Mouse (Mus musculus): ENCODE measurements around the gene Ccr6. TPM values are rescaled to one million over a fixed set of nuclear protein-coding genes. Genes with fewer than 3 reads are reported as not detected.
"Not testable (repeated sequence)": the region's sequence is repeated elsewhere in the genome, so short reads cannot be mapped to it uniquely, and the experiment has no call there.

The Ccr6 gene
- polyA plus RNA-seq, 1 experiment from 2014 or later, result not detected

DNA sequence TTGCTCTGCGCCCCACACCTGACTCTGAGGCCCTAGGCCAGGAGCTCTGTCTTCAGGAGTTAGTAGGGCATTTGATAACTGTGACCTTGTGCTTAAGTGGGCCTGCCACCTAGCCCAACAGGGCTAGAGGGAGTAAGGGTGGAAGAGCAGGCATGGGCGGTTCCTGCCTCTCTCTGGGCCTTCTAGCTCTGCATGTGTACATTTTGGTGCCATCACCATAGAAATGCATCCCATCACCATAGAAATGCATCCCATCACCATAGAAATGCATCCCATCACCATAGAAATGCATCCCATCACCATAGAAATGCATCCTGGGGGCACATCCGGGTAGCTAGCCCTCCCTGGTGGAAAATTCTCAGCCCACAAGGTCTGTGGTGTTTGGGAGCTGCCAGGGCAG, 3.7 kb downstream of the Ccr6 start:
- Histone ChIP-seq H3K4me3 (no peak overlapping the region), H3K36me3 (replicated peaks) (no peaks in the 10 kb centered on the region), H3K27me3 (replicated peaks; ENCODE audit: low read depth, poor library complexity, severe bottlenecking) (no peaks in the 10 kb centered on the region; the same call in 1 of the 2 replicates), H3K9me3 (no peaks in the 10 kb centered on the region), H3K27ac (replicated peaks) (no peak overlapping the region), H3K4me1 (no peaks in the 10 kb centered on the region)
- 75% methylated on average over 3 of the region's 3 CpGs for WGBS
- DNase-seq (ENCODE audit: low spot score), result no peak

DNA sequence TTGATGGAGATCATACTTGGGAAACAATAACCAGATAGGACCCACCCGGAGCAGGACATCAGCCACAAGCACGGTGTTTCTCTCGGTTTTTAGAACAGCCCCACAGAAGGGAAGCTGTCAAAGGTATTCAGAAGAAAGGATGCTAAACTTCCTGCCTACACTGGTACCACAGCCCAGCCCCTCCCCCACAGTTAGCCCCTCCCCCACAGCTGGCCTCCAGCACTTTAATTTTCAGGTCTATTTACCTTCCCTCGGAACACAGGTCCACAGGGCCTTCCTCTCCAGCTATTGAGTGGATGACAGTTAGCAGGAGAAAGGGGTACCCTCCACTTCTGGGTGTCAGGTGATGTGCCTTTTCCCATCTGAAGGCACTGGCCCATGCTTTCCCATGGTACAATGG, 4.7 kb downstream of the Ccr6 start:
- no peaks in the 10 kb centered on the region; the same call in 1 of the 2 replicates for H3K27me3 ChIP-seq (replicated peaks; ENCODE audit: low read depth, poor library complexity, severe bottlenecking)
- H3K27ac ChIP-seq (replicated peaks), result no peak overlapping the region
- WGBS, result 64% methylated on average over 4 of the region's 4 CpGs
- no peaks in the 10 kb centered on the region for H3K36me3 ChIP-seq (replicated peaks)
- H3K9me3 ChIP-seq, result no peaks in the 10 kb centered on the region
- H3K4me3 ChIP-seq, result no peak overlapping the region
- no peak for DNase-seq (ENCODE audit: low spot score)
- H3K4me1 ChIP-seq, result no peaks in the 10 kb centered on the region

DNA sequence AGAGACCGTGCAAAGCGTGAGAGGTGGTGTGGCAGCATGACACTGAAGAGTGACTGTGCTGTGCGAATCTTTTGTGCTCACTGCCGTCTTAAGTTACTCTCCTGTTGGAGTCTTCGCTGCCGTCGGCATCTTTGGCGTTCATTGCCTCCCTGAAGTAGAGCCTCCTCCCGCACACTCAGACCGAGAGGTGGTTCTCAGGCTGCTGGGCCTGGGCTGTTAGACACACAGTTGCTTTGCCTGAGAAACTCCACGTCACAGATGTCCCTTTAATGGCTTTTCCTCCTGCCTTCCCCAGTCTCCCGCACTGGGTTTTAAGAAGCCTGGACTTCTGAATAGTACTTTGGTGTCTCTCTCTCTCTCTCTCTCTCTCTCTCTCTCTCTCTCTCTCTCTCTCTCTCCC, 5.8 kb downstream of the Ccr6 start:
- no peaks in the 10 kb centered on the region; the same call in 1 of the 2 replicates for H3K27me3 ChIP-seq (replicated peaks; ENCODE audit: low read depth, poor library complexity, severe bottlenecking)
- H3K4me1 ChIP-seq, result no peaks in the 10 kb centered on the region
- 75% methylated on average over 12 of the region's 12 CpGs for WGBS
- DNase-seq (ENCODE audit: low spot score), result no peak
- H3K36me3 ChIP-seq (replicated peaks), result no peaks in the 10 kb centered on the region
- no peaks in the 10 kb centered on the region for H3K9me3 ChIP-seq
- H3K27ac ChIP-seq (replicated peaks), result no peak overlapping the region
- no peak overlapping the region for H3K4me3 ChIP-seq

DNA sequence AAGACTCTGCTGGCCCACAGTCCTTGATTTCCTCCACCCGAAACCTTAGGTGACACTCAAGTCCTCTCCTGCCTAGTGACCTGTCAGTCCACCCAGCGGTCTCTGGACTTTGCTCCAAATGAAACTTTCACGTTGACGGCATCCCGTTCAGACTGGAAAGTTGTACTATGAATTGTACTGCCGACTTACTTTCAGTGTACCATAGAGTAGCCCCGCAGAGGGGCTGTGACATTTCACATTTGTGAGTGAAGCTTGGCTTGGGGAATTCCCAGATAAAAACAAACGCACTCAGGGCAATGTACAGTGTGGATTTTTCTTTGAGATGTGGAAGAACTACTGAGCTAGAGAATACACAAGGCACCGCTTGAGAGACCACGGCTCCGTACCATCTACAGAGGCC, 6.3 kb downstream of the Ccr6 start:
- no peak for DNase-seq (ENCODE audit: low spot score)
- no peaks in the 10 kb centered on the region for H3K4me1 ChIP-seq
- no peaks in the 10 kb centered on the region for H3K36me3 ChIP-seq (replicated peaks)
- no peak overlapping the region for H3K27ac ChIP-seq (replicated peaks)
- H3K9me3 ChIP-seq, result no peaks in the 10 kb centered on the region
- H3K27me3 ChIP-seq (replicated peaks; ENCODE audit: low read depth, poor library complexity, severe bottlenecking), result no peaks in the 10 kb centered on the region; the same call in 1 of the 2 replicates
- 91% methylated on average over 11 of the region's 11 CpGs for WGBS
- no peak overlapping the region for H3K4me3 ChIP-seq

DNA sequence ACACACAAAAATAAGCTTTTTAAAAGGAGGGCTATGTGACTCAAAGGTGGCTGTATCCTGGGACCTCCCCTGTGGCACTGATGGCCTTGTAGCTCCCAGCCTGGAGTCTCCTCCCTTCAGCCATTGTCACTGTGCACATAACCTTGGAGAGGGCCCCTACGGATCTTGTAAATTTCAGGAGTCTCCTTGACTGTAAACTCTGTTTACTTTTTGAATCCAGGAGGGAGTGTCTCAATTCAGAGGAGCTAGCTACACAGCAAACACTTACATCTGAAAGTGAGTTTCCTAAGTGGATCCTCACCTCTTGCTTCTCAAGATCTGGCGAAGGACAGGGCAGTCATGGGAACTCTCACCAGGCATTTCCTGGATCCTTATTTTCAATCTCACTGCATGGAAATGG, 8.3 kb downstream of the Ccr6 start:
- no peaks in the 10 kb centered on the region for H3K4me1 ChIP-seq
- no peaks in the 10 kb centered on the region for H3K9me3 ChIP-seq
- 79% methylated on average over 2 of the region's 2 CpGs for WGBS
- DNase-seq (ENCODE audit: low spot score), result no peak
- no peak overlapping the region for H3K27ac ChIP-seq (replicated peaks)
- peaks cover 3% of the 10 kb centered on the region; the same call in 1 of the 2 replicates for H3K27me3 ChIP-seq (replicated peaks; ENCODE audit: low read depth, poor library complexity, severe bottlenecking)
- no peaks in the 10 kb centered on the region for H3K36me3 ChIP-seq (replicated peaks)
- H3K4me3 ChIP-seq, result no peak overlapping the region

DNA sequence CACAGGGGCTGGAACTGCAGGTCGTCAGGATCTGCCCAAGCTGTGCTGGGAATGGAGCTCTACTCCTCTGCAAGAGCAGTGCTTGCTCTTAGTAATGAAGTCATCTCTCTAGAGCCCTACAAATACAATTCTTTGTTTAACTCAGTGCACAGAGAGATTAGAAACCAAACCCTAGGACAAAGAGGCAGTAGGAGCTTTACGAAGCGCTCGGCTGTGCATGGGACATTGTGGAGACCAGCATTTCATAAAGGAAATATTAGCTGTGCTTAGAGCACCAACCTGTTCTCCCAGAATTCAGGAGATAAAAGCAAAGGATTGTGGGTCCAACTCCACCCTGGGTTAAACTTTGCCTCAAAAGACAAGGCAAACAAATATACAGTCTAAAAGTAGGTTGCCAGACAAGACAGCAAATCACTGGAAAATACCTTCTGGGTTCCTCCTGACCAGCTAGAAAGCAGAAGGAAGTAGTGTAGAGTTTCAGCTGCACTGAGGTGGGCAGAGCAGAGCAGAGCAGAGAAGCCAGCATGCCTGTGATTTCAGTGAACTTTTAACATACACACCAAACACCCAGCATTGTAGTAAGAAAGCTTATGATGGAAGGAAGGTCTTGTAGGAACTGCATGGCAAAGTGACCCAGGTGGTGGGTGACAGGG, 10.4 kb downstream of the Ccr6 start:
- DNase-seq (ENCODE audit: low spot score), result no peak
- H3K4me1 ChIP-seq, result no peaks in the 10 kb centered on the region
- H3K27me3 ChIP-seq (replicated peaks; ENCODE audit: low read depth, poor library complexity, severe bottlenecking), result peaks cover 7% of the 10 kb centered on the region; the same call in 1 of the 2 replicates
- no peak overlapping the region for H3K27ac ChIP-seq (replicated peaks)
- H3K9me3 ChIP-seq, result no peaks in the 10 kb centered on the region
- 84% methylated on average over 4 of the region's 4 CpGs for WGBS
- H3K36me3 ChIP-seq (replicated peaks), result no peaks in the 10 kb centered on the region
- no peak overlapping the region for H3K4me3 ChIP-seq

DNA sequence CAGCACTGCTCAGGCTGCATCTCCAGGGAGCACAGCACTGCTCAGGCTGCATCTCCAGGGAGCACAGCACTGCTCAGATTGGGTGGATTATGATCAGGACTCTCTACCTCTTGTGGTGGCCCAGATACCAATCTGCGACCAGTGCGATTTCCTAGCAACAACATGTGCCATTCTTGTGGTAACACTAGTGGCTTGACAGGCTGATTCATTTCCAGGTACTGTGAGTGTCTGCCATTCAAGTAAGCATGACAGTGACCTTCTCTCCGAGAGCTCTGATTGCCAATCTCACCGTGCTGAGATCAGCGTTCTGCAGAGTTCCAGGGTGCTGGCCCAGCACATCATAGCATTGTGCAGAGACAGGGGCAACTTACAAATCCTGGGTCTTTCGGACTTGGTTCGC, 15.9 kb downstream of the Ccr6 start:
- Histone ChIP-seq H3K4me3 (no peak overlapping the region), H3K36me3 (replicated peaks) (no peaks in the 10 kb centered on the region)

GRCm38 (mm10) chr17:8254268-8254667, 18.4 kb downstream of the Ccr6 start:
- 0 out of 2 replicates have a peak, but pooled peaks cover 4% of the 10 kb centered on the region for H3K27me3 ChIP-seq (replicated peaks; ENCODE audit: low read depth, poor library complexity, severe bottlenecking)
- H3K4me3 ChIP-seq, result no peak overlapping the region
- no peaks in the 10 kb centered on the region for H3K36me3 ChIP-seq (replicated peaks)
- DNase-seq (ENCODE audit: low spot score), result no peak
- no peaks in the 10 kb centered on the region for H3K9me3 ChIP-seq
- H3K4me1 ChIP-seq, result 0 out of 2 replicates have a peak, but pooled peaks cover 3% of the 10 kb centered on the region
- H3K27ac ChIP-seq (replicated peaks), result no peak overlapping the region

More for the DNA sequence above, 15.9 kb downstream of the Ccr6 start:
- Histone ChIP-seq H3K27me3 (replicated peaks; ENCODE audit: low read depth, poor library complexity, severe bottlenecking) (0 out of 2 replicates have a peak, but pooled peaks cover 7% of the 10 kb centered on the region), H3K27ac (replicated peaks) (no peak overlapping the region), H3K9me3 (no peaks in the 10 kb centered on the region), H3K4me1 (0 out of 2 replicates have a peak, but pooled peaks cover 3% of the 10 kb centered on the region)
- 90% methylated on average over 7 of the region's 7 CpGs for WGBS
- DNase-seq (ENCODE audit: low spot score), result no peak

DNA sequence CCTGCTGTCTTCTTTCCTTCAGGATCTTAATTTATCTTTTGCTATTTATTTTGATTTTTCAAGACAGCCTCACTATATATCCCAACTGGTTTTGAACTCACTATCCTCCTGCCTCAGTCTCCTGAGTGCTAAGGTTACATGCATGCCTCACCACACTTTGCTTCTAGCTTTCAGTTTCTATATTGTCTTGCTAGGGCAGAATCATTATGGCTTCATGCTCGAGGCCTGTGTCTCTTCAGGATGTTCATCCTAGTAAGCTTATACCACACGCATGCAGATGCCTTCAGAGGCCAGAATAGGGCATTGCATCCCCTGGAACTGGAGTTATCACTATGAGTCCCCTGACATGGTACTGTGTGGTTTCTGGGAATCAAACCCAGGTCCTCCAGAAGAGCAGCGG, 19.1 kb downstream of the Ccr6 start:
- H3K27me3 ChIP-seq (replicated peaks; ENCODE audit: low read depth, poor library complexity, severe bottlenecking), result 0 out of 2 replicates have a peak, but pooled peaks cover 3% of the 10 kb centered on the region
- 0 out of 2 replicates have a peak, but pooled peaks cover 3% of the 10 kb centered on the region for H3K4me1 ChIP-seq
- 71% methylated on average over 3 of the region's 3 CpGs for WGBS

GRCm38 (mm10) chr17:8255583-8255982, 19.7 kb downstream of the Ccr6 start:
- 80% methylated on average over 6 of the region's 6 CpGs for WGBS
- no peak for DNase-seq (ENCODE audit: low spot score)
- Histone ChIP-seq H3K27ac (replicated peaks) (no peak overlapping the region), H3K36me3 (replicated peaks) (no peaks in the 10 kb centered on the region), H3K4me1 (0 out of 2 replicates have a peak, but pooled peaks cover 3% of the 10 kb centered on the region), H3K9me3 (no peaks in the 10 kb centered on the region), H3K4me3 (no peak overlapping the region), H3K27me3 (replicated peaks; ENCODE audit: low read depth, poor library complexity, severe bottlenecking) (no peaks in the 10 kb centered on the region)

More for the DNA sequence above, 19.1 kb downstream of the Ccr6 start:
- Histone ChIP-seq H3K9me3 (no peaks in the 10 kb centered on the region), H3K4me3 (no peak overlapping the region), H3K27ac (replicated peaks) (no peak overlapping the region), H3K36me3 (replicated peaks) (no peaks in the 10 kb centered on the region)
- no peak for DNase-seq (ENCODE audit: low spot score)

DNA sequence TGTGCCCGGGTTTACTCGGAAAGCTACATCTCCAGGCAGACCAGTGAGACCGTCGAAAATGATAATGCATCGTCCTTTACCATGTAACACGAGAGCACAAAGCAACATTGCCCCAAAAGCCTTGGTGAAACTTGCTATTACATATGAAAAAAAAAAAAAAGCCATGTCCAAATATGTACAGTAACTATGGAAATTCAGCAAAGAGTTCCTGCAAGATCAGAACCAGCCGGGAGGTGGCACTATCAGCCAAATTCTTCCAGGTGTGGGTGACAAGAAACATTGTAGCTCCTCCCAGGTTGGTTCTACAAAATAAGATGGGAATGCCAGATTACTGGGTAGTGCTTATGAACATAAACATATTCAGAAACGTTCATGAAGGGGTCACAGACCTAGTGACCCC, 21.1 kb downstream of the Ccr6 start:
- no peaks in the 10 kb centered on the region for H3K9me3 ChIP-seq
- H3K4me3 ChIP-seq, result no peak overlapping the region
- H3K27me3 ChIP-seq (replicated peaks; ENCODE audit: low read depth, poor library complexity, severe bottlenecking), result no peaks in the 10 kb centered on the region
- H3K4me1 ChIP-seq, result 0 out of 2 replicates have a peak, but pooled peaks cover 3% of the 10 kb centered on the region
- no peak overlapping the region for H3K27ac ChIP-seq (replicated peaks)
- DNase-seq (ENCODE audit: low spot score), result no peak
- 74% methylated on average over 8 of the region's 8 CpGs for WGBS
- no peaks in the 10 kb centered on the region for H3K36me3 ChIP-seq (replicated peaks)

DNA sequence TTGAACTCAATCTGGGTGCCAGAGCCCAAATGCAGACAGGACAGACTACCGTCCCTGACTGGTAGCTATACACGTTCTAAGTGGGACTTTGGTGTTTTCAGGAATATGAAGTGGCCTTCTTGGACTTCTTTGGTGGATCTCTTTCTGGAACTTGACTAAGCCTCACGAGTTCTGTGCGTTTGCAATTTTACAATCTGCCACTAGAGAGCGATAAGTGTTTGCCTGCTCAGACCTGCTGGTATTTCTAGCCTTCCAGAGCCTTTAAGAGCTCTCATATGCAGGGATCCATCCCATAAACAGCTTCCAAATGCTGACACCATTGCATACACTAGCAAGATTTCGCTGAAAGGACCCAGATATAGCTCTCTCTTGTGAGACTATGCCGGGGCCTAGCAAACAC, 28.8 kb downstream of the Ccr6 start:
- 19% methylated on average over 7 of the region's 7 CpGs for WGBS
- peak; percentile 43 for DNase-seq (ENCODE audit: low spot score)
- H3K27ac ChIP-seq (replicated peaks); H3K4me1 ChIP-seq; H3K36me3 ChIP-seq (replicated peaks); H3K27me3 ChIP-seq (replicated peaks; ENCODE audit: low read depth, poor library complexity, severe bottlenecking); H3K4me3 ChIP-seq; H3K9me3 ChIP-seq: not testable (repeated sequence)

DNA sequence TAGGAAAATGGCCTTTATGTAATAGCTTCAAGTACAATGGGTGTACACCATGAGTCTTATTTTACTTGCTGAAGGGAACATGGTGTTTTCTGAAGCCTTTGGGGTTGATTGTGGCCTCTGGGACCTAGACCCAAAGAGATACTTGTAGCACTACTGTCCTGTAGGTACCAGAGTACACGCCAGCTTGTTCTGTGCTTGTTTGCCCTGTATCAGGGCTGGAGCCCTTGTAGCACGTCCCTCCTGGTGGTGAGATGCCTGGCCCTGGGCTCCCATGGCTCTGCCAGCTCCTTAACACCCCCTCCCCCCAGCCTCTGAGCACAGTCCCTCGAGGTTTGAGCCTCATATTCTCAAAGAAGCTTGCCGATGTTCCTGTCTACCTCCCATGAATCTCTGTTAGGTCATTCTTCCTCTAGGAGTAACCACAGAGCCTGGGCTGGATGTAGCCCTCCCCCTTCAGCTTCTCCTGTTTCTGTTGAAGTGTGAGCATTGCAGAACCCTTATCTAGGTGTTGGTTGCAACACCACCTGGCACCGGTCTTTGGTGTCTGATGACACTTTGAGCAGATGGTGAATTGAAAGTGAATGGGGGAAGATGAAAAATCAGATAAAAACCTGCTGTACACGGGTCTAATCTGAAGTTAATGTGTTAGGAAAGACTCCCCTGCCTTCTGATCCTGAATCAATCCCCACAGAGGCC, 36.4 kb downstream of the Ccr6 start:
- H3K9me3 ChIP-seq, result no peaks in the 10 kb centered on the region
- no peaks in the 10 kb centered on the region for H3K36me3 ChIP-seq (replicated peaks)
- no peak overlapping the region for H3K27ac ChIP-seq (replicated peaks)
- WGBS, result 68% methylated on average over 6 of the region's 6 CpGs
- no peak overlapping the region for H3K4me3 ChIP-seq
- peaks cover 10% of the 10 kb centered on the region for H3K4me1 ChIP-seq
- DNase-seq (ENCODE audit: low spot score), result no peak
- peaks cover 13% of the 10 kb centered on the region; the same call in 1 of the 2 replicates for H3K27me3 ChIP-seq (replicated peaks; ENCODE audit: low read depth, poor library complexity, severe bottlenecking)
